ENCODE assay signal across 12 mouse cellular contexts in genomic region chr1:92614516-92614915, GRCm38 (mm10). TPM values are rescaled to one million over a fixed set of nuclear protein-coding genes. Genes with fewer than 3 reads are reported as not detected.
DNase-seq lines count a peak whose midpoint lies in the region; ATAC-seq and TF ChIP-seq lines count a peak whose summit lies in the region.
"Had no signal": no experiment of that assay in that cellular context is flagged by ENCODE, and none has a peak within 500 bp of the region (broad histone marks: within the 10 kb centered on the region; RNA-seq: fewer than 3 reads in every experiment).

No protein-coding gene starts in this region.

- TF ChIP-seq EP300 in heart, postnatal 0 days (IDR thresholded peaks at IDR 0.05; ENCODE audit: low read depth): no peak
- TF ChIP-seq EP300 in lung, postnatal 0 days (IDR thresholded peaks at IDR 0.05): no peak

- 4% methylated on average over 1 of the region's 1 CpGs for whole genome bisulfite sequencing in heart, postnatal 0 days
- WGBS in heart, embryonic 10.5 days: 16% methylated on average over 1 of the region's 1 CpGs
- 11% methylated on average over 1 of the region's 1 CpGs for WGBS in lung, postnatal 0 days

- H3K4me2 ChIP-seq in heart, postnatal 0 days (ENCODE audit: low read depth, low read length): no peak overlapping the region
- H3K4me2 ChIP-seq in lung, postnatal 0 days (replicated peaks; ENCODE audit: low read depth, low read length): no peak overlapping the region
- H3K4me2 ChIP-seq: forebrain, embryonic 15.5 days had no signal

- no peak for TF ChIP-seq POLR2A in brain, embryonic 14.5 days (IDR thresholded peaks at IDR 0.05; ENCODE audit: borderline replicate concordance, extremely low read depth, insufficient read depth, insufficient read length, poor library complexity, severe bottlenecking)

- ATAC-seq in heart, postnatal 0 days (ENCODE audit: insufficient read depth, low read depth): no peak
- ATAC-seq in lung, postnatal 0 days: no peak
- no peak for ATAC-seq in frontal cortex, adult (ENCODE audit: low TSS enrichment)
- ATAC-seq: forebrain, embryonic 15.5 days; hindbrain, embryonic 16.5 days had no signal

- H3K9ac ChIP-seq in heart, postnatal 0 days (replicated peaks; ENCODE audit: low read depth, low read length): no peak overlapping the region
- H3K9ac ChIP-seq in lung, postnatal 0 days (replicated peaks; ENCODE audit: low read depth): no peak overlapping the region
- H3K9ac ChIP-seq: forebrain, embryonic 15.5 days had no signal

- H3K36me3 ChIP-seq in heart, postnatal 0 days (replicated peaks; ENCODE audit: control insufficient read depth, insufficient read depth, low read length): no peaks in the 10 kb centered on the region
- no peaks in the 10 kb centered on the region for H3K36me3 ChIP-seq in heart, embryonic 10.5 days
- no peaks in the 10 kb centered on the region for H3K36me3 ChIP-seq in lung, postnatal 0 days (ENCODE audit: insufficient read depth, low read length)
- no peaks in the 10 kb centered on the region for H3K36me3 ChIP-seq in splenic B cell, adult 2 months (ENCODE audit: control insufficient read depth, insufficient read depth, low read length, poor library complexity, severe bottlenecking)
- H3K36me3 ChIP-seq: forebrain, embryonic 15.5 days had no signal

- H3K27me3 ChIP-seq in heart, postnatal 0 days (ENCODE audit: control insufficient read depth, insufficient read depth, low read length): no peaks in the 10 kb centered on the region; the same call in 1 of the 2 replicates
- peaks cover 19% of the 10 kb centered on the region; the same call in 1 of the 2 replicates for H3K27me3 ChIP-seq in heart, embryonic 10.5 days (ENCODE audit: insufficient read depth, poor library complexity, severe bottlenecking)
- no peaks in the 10 kb centered on the region for H3K27me3 ChIP-seq in lung, postnatal 0 days (replicated peaks; ENCODE audit: insufficient read depth, low read length)
- no peaks in the 10 kb centered on the region for H3K27me3 ChIP-seq in splenic B cell, adult 2 months (ENCODE audit: control insufficient read depth, insufficient read depth, low read length, poor library complexity, severe bottlenecking)

- H3K27ac ChIP-seq in heart, postnatal 0 days (ENCODE audit: low read depth): no peak overlapping the region
- no peak overlapping the region for H3K27ac ChIP-seq in heart, embryonic 10.5 days
- no peak overlapping the region for H3K27ac ChIP-seq in lung, postnatal 0 days (ENCODE audit: low read length)
- H3K27ac ChIP-seq: forebrain, embryonic 15.5 days had no signal

- DNase-seq in heart, postnatal 0 days (ENCODE audit: low spot score): peak; percentile 14
- DNase-seq in heart, embryonic 10.5 days (ENCODE audit: low spot score): no peak
- peak; percentile 36 for DNase-seq in lung, postnatal 0 days (ENCODE audit: low spot score)
- DNase-seq in lung, postnatal 14 days: no peak
- peak; percentile 75 for DNase-seq in brain, embryonic 14.5 days (ENCODE audit: low read depth)
- DNase-seq in splenic B cell, adult 2 months (ENCODE audit: low read depth, low spot score): peak; percentile 4
- DNase-seq in heart, adult 9 months (ENCODE audit: low spot score in 2 of 2): no peak
- DNase-seq: adrenal gland, postnatal 10 days had no signal

- H3K4me3 ChIP-seq in heart, postnatal 0 days (ENCODE audit: low read depth, low read length): no peak overlapping the region
- no peak overlapping the region for H3K4me3 ChIP-seq in heart, embryonic 10.5 days
- H3K4me3 ChIP-seq in lung, postnatal 0 days (ENCODE audit: low read depth, low read length): no peak overlapping the region
- H3K4me3 ChIP-seq: forebrain, embryonic 15.5 days had no signal

- TF ChIP-seq CTCF in heart, postnatal 0 days (IDR thresholded peaks at IDR 0.05; ENCODE audit: low read depth): peak; percentile 57
- TF ChIP-seq CTCF in lung, postnatal 0 days (IDR thresholded peaks at IDR 0.05): peak; percentile 69
- TF ChIP-seq CTCF in brain, embryonic 14.5 days (IDR thresholded peaks at IDR 0.05; ENCODE audit: borderline replicate concordance, extremely low read depth, insufficient read depth, insufficient read length): peak; percentile 49; the same call in 1 of the 2 replicates

- no peaks in the 10 kb centered on the region for H3K9me3 ChIP-seq in heart, postnatal 0 days (replicated peaks; ENCODE audit: control insufficient read depth, low read length)
- no peaks in the 10 kb centered on the region for H3K9me3 ChIP-seq in heart, embryonic 10.5 days
- no peaks in the 10 kb centered on the region for H3K9me3 ChIP-seq in lung, postnatal 0 days (ENCODE audit: low read length)
- H3K9me3 ChIP-seq: forebrain, embryonic 15.5 days had no signal

- H3K4me1 ChIP-seq in heart, postnatal 0 days (ENCODE audit: control insufficient read depth, insufficient read depth): no peaks in the 10 kb centered on the region
- no peaks in the 10 kb centered on the region for H3K4me1 ChIP-seq in heart, embryonic 10.5 days
- H3K4me1 ChIP-seq in lung, postnatal 0 days (ENCODE audit: insufficient read depth, low read depth, low read length): no peaks in the 10 kb centered on the region

RNA-seq across cellular contexts. Expression of gene Olfr12, which starts 3.1 kb away (rescaled TPM):
- not detected in 2 replicates for total RNA-seq in heart, postnatal 0 days (2014; rRNA removed; ENCODE audit: low replicate concordance)
- not detected in 2 replicates for polyA plus RNA-seq in heart, postnatal 0 days (2015; fragmentation: Nextera tagmentation; extraction: Ambion mirVana)
- polyA plus RNA-seq in heart, embryonic 10.5 days (2016; fragmentation: Nextera tagmentation; extraction: Ambion mirVana): not detected in 2 replicates
- not detected in 2 replicates for polyA plus RNA-seq in lung, postnatal 0 days (2015; fragmentation: Nextera tagmentation; extraction: Ambion mirVana)
- polyA plus RNA-seq in brain, embryonic 14.5 days (2012; rRNA removed): not detected in 2 replicates
- total RNA-seq: adrenal gland, postnatal 10 days; left cerebral cortex, postnatal 25 days had no signal
- polyA plus RNA-seq: forebrain, embryonic 15.5 days; hindbrain, embryonic 16.5 days had no signal

RNA-seq across cellular contexts. Expression of gene Olfr1410, which starts 8.9 kb away (rescaled TPM):
- not detected in 2 replicates for total RNA-seq in heart, postnatal 0 days (2014; rRNA removed; ENCODE audit: low replicate concordance)
- polyA plus RNA-seq in heart, postnatal 0 days (2015; fragmentation: Nextera tagmentation; extraction: Ambion mirVana): not detected in 2 replicates
- polyA plus RNA-seq in heart, embryonic 10.5 days (2016; fragmentation: Nextera tagmentation; extraction: Ambion mirVana): not detected in 2 replicates
- polyA plus RNA-seq in lung, postnatal 0 days (2015; fragmentation: Nextera tagmentation; extraction: Ambion mirVana): not detected in 2 replicates
- polyA plus RNA-seq in brain, embryonic 14.5 days (2012; rRNA removed): not detected in 2 replicates
- total RNA-seq: adrenal gland, postnatal 10 days; left cerebral cortex, postnatal 25 days had no signal
- polyA plus RNA-seq: forebrain, embryonic 15.5 days; hindbrain, embryonic 16.5 days had no signal

RNA-seq across cellular contexts. Expression of gene Olfr1411, which starts 20.3 kb away (rescaled TPM):
- total RNA-seq in heart, postnatal 0 days (2014; rRNA removed; ENCODE audit: low replicate concordance): not detected in 2 replicates
- not detected in 2 replicates for polyA plus RNA-seq in heart, postnatal 0 days (2015; fragmentation: Nextera tagmentation; extraction: Ambion mirVana)
- polyA plus RNA-seq in heart, embryonic 10.5 days (2016; fragmentation: Nextera tagmentation; extraction: Ambion mirVana): not detected in 2 replicates
- polyA plus RNA-seq in lung, postnatal 0 days (2015; fragmentation: Nextera tagmentation; extraction: Ambion mirVana): not detected in 2 replicates
- not detected in 2 replicates for polyA plus RNA-seq in brain, embryonic 14.5 days (2012; rRNA removed)
- total RNA-seq: adrenal gland, postnatal 10 days; left cerebral cortex, postnatal 25 days had no signal
- polyA plus RNA-seq: forebrain, embryonic 15.5 days; hindbrain, embryonic 16.5 days had no signal

RNA-seq across cellular contexts. Expression of gene Cops9, which starts 27.3 kb away (rescaled TPM):
- 187 and 203 TPM in 2 replicates for total RNA-seq in heart, postnatal 0 days (2014; rRNA removed; ENCODE audit: low replicate concordance)
- polyA plus RNA-seq in heart, postnatal 0 days (2015; fragmentation: Nextera tagmentation; extraction: Ambion mirVana): 507 and 524 TPM in 2 replicates
- 310 and 346 TPM in 2 replicates for polyA plus RNA-seq in heart, embryonic 10.5 days (2016; fragmentation: Nextera tagmentation; extraction: Ambion mirVana)
- polyA plus RNA-seq in lung, postnatal 0 days (2015; fragmentation: Nextera tagmentation; extraction: Ambion mirVana): 342 and 355 TPM in 2 replicates
- polyA plus RNA-seq in brain, embryonic 14.5 days (2012; rRNA removed): 262 and 380 TPM in 2 replicates

RNA-seq across cellular contexts. Expression of gene Olfr1412, which starts 28.9 kb away (rescaled TPM):
- not detected in 2 replicates for total RNA-seq in heart, postnatal 0 days (2014; rRNA removed; ENCODE audit: low replicate concordance)
- not detected in 2 replicates for polyA plus RNA-seq in heart, postnatal 0 days (2015; fragmentation: Nextera tagmentation; extraction: Ambion mirVana)
- not detected in 2 replicates for polyA plus RNA-seq in heart, embryonic 10.5 days (2016; fragmentation: Nextera tagmentation; extraction: Ambion mirVana)
- polyA plus RNA-seq in lung, postnatal 0 days (2015; fragmentation: Nextera tagmentation; extraction: Ambion mirVana): not detected in 2 replicates
- not detected in 2 replicates for polyA plus RNA-seq in brain, embryonic 14.5 days (2012; rRNA removed)
- total RNA-seq: adrenal gland, postnatal 10 days; left cerebral cortex, postnatal 25 days had no signal
- polyA plus RNA-seq: forebrain, embryonic 15.5 days; hindbrain, embryonic 16.5 days had no signal

Comparison
In these comparisons a context has a peak if more than half of its experiments do, and no peak if none do; other contexts are left out.
1. DNase-seq: peak in heart, postnatal 0 days (single experiment), lung, postnatal 0 days (single experiment), brain, embryonic 14.5 days (single experiment) and splenic B cell, adult 2 months (single experiment); none in heart, embryonic 10.5 days (single experiment), lung, postnatal 14 days (single experiment) and heart, adult 9 months (0 of 2).
2. Peak in every context shown above with its lines, with median percentiles within 50 percentile points of each other: CTCF ChIP-seq.